Mouse (Mus musculus) kidney, embryonic 16.5 days (tissue): Measurements from ENCODE around the gene Ctxn2. TPM values are rescaled to one million over a fixed set of nuclear protein-coding genes. Genes with fewer than 3 reads are reported as not detected.
"Not testable (repeated sequence)": the region's sequence is repeated elsewhere in the genome, so short reads cannot be mapped to it uniquely, and the experiment has no call there.

Source experiments
- ATAC-seq: fragments of 200-750 bp; cut with Nextera tagmentation; 2 replicates; pipeline ENCODE4 v1.8.0; 2017; ENCODE audit warnings: moderate TSS enrichment; ENCODE audit not compliant: low FRiP score, low TSS enrichment
- H3K27ac ChIP-seq: fragments of 300-500 bp; sonication (generic); 2 replicates; pipeline ENCODE4 v1.5.1; 2014; ENCODE audit warnings: low read length
- H3K27me3 ChIP-seq: fragments of 300-500 bp; sonication (generic); 2 replicates; pipeline ENCODE4 v1.6.1; 2014; ENCODE audit warnings: low read length, control low read depth, mixed read lengths; ENCODE audit not compliant: insufficient read depth
- H3K36me3 ChIP-seq: fragments of 300-500 bp; sonication (generic); 2 replicates; pipeline ENCODE4 v1.6.1; 2014; ENCODE audit warnings: low read length, control low read depth, mixed read lengths; ENCODE audit not compliant: insufficient read depth
- H3K4me1 ChIP-seq: fragments of 300-500 bp; sonication (generic); 2 replicates; pipeline ENCODE4 v1.6.1; 2014; ENCODE audit warnings: low read length, control low read depth, mixed read lengths; ENCODE audit not compliant: insufficient read depth
- H3K4me2 ChIP-seq: fragments of 300-500 bp; sonication (generic); replicated peaks from 2 replicates; pipeline ENCODE4 v1.6.1; 2014; ENCODE audit warnings: low read depth, low read length
- H3K4me3 ChIP-seq: fragments of 300-500 bp; sonication (generic); 2 replicates; pipeline ENCODE4 v1.5.1; 2014; ENCODE audit warnings: mild to moderate bottlenecking, low read length
- H3K9ac ChIP-seq: fragments of 300-500 bp; sonication (generic); replicated peaks from 2 replicates; pipeline ENCODE4 v1.6.1; 2014; ENCODE audit warnings: low read length
- H3K9me3 ChIP-seq: fragments of 300-500 bp; sonication (generic); 2 replicates; pipeline ENCODE4 v1.6.1; 2016; ENCODE audit warnings: low read length, control low read depth
- WGBS: fragments of 180-500 bp; shearing (Covaris S2); extraction: QIAGEN DNeasy Blood & Tissue Kit; methylation state at CpG from one replicate; pipeline ENCODE4 v1.1.7; 2014; 5-methylcytosine and 5-hydroxymethylcytosine counted together
- polyA plus RNA-seq: library from polyadenylated mRNA; unstranded; fragments of >200 nt; fragmentation: Nextera tagmentation; extraction: Ambion mirVana; gene quantifications from 2 replicates; pipeline ENCODE4 v1.2.1, GENCODE M21; 2015

Gene Ctxn2
- polyA plus RNA-seq, result not detected in 2 replicates

DNA sequence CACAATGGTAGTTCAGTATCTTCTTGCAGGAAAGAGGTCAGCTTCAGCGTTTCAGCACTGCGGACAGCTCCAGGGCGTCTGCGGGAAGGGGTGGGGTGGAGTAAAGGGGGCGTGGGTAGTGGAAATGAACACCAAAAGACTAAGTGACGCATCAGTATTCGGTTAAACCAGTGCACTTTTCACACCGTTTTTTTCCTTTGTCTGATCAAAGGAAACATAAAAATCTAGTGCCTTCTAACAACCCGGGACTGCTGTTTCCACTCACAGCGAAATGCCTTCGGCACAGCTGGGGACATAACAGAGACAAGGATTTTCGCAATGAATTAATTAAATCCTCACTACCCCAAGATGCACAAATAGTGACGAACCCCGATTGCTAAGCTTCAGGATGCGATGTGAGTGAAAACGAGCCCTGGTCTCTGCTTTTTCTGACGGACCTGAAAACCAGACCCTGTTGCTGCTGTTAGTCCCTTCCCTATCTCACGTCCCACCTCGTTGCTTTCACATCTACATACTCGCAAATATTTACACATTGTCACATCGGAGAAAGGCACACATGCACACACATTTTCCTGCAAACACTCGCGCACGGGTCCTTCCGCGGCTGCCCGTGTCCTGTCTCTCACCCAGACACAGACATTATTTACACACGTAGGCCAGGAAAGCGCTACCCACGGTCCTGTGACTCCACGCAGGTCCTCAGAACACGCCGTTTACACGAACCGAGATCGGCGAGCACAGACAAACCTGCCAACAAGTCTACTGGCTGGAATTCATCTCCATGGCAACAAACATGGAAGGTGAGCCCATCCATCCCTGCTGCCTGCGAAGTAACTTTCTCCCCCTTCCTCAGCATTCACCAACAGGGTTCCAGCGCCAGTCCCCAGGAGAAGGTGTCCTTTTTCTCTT is at the start of gene Ctxn2:
Gene Ctxn2 (plus strand): TSS at position 790 of the 909 bp plus-strand sequence.
- no peaks in the 10 kb centered on the region for H3K9me3 ChIP-seq
- peak within 1 kb of the TSS; percentile 37 for H3K4me3 ChIP-seq
- WGBS, result 2% methylated on average over 39 of the region's 39 CpGs
- H3K27ac ChIP-seq, result no peak within 1 kb of the TSS
- no peaks in the 10 kb centered on the region for H3K27me3 ChIP-seq
- no peaks in the 10 kb centered on the region for H3K36me3 ChIP-seq
- H3K9ac ChIP-seq, result no peak within 1 kb of the TSS
- peak within 1 kb of the TSS; percentile 70 for H3K4me2 ChIP-seq
- H3K4me1 ChIP-seq, result peaks cover 6% of the 10 kb centered on the region; the same call in 1 of the 2 replicates
- ATAC-seq, result peak; percentile 84; the same call in 1 of the 2 replicates

DNA sequence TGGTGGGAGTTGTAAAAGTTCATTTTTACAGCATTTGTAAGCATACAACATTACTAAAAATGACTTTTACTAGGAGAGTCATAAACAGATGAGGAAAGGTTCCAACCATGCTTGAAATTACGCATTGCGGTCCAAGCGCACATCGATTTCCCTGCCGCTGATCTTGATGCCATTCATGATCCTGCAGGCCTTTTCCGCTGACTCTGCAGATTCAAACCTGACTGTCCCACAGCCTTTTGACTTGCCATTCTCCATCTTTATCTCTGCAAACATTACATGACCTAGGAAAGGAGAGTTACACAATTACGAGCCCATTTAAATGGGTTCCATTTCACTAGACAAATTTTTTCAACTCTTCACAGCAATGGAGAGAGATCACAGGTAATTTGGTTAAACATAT is 47.7 kb upstream of the Ctxn2 start:
- 97% methylated on average over 7 of the region's 7 CpGs for WGBS
- Histone ChIP-seq H3K4me1 (peaks cover 10% of the 10 kb centered on the region), H3K4me3 (no peak overlapping the region), H3K27me3 (no peaks in the 10 kb centered on the region), H3K4me2 (no peak overlapping the region), H3K36me3 (peaks cover 22% of the 10 kb centered on the region), H3K9ac (no peak overlapping the region), H3K9me3 (no peaks in the 10 kb centered on the region), H3K27ac (no peak overlapping the region)
- ATAC-seq, result no peak

DNA sequence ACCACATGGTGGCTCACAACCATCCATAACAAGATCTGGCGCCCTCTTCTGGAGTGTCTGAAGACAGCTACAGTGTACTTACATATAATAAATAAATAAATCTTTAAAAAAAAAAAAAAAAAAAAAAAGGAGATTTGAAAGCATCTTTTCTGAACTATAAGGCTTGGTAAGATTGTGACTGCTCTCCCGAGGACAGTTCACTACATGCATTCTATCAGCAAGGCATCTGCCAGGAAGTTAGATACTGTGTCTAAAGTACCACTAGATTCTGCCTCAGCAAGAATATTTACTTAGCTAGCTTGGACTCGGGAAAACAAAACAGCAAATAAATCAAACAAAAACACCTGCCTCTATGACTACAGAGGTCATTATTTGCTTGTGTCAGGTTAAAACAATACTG is 44.4 kb upstream of the Ctxn2 start:
- H3K27ac ChIP-seq, H3K9me3 ChIP-seq, H3K27me3 ChIP-seq, H3K4me2 ChIP-seq, H3K4me1 ChIP-seq, H3K9ac ChIP-seq, H3K4me3 ChIP-seq: not testable (repeated sequence)
- WGBS, result 74% methylated on average over 3 of the region's 3 CpGs
- peaks cover 37% of the 10 kb centered on the region for H3K36me3 ChIP-seq
- peak; percentile 42; the same call in 1 of the 2 replicates for ATAC-seq

GRCm38 (mm10) chr2:125104491-125104890 is 32.0 kb upstream of the Ctxn2 start:
- H3K36me3 ChIP-seq, result peaks cover 44% of the 10 kb centered on the region
- not testable (repeated sequence) for H3K4me3 ChIP-seq, ATAC-seq, H3K4me2 ChIP-seq, H3K4me1 ChIP-seq, H3K9ac ChIP-seq, H3K27me3 ChIP-seq, H3K27ac ChIP-seq
- H3K9me3 ChIP-seq, result peaks cover 11% of the 10 kb centered on the region
- WGBS, result 98% methylated on average over 13 of the region's 13 CpGs

GRCm38 (mm10) chr2:125106536-125106935 is 30.0 kb upstream of the Ctxn2 start:
- not testable (repeated sequence) for H3K4me2 ChIP-seq, ATAC-seq, H3K9ac ChIP-seq, H3K27me3 ChIP-seq, H3K27ac ChIP-seq, H3K4me3 ChIP-seq, H3K4me1 ChIP-seq
- WGBS, result 90% methylated on average over 4 of the region's 4 CpGs
- H3K9me3 ChIP-seq, result peaks cover 11% of the 10 kb centered on the region
- peaks cover 34% of the 10 kb centered on the region for H3K36me3 ChIP-seq

- Histone ChIP-seq H3K36me3 (peaks cover 9% of the 10 kb centered on the region; the same call in 1 of the 2 replicates), H3K4me3 (no peak overlapping the region), H3K9me3 (no peaks in the 10 kb centered on the region), H3K27me3 (no peaks in the 10 kb centered on the region), H3K27ac (no peak overlapping the region), H3K4me1 (peaks cover 15% of the 10 kb centered on the region), H3K9ac (no peak overlapping the region), H3K4me2 (no peak overlapping the region)
- no peak for ATAC-seq
- 82% methylated on average over 6 of the region's 6 CpGs for WGBS
Observed at GRCm38 (mm10) chr2:125119381-125120110, 16.9 kb upstream of the Ctxn2 start.

GRCm38 (mm10) chr2:125122288-125122623 is 14.2 kb upstream of the Ctxn2 start:
- H3K27ac ChIP-seq, result peak overlapping the region; percentile 88
- 6% methylated on average over 4 of the region's 4 CpGs for WGBS
- peaks cover 15% of the 10 kb centered on the region for H3K4me1 ChIP-seq
- peak overlapping the region; percentile 96 for H3K9ac ChIP-seq
- no peaks in the 10 kb centered on the region for H3K9me3 ChIP-seq
- H3K27me3 ChIP-seq, result no peaks in the 10 kb centered on the region
- H3K4me3 ChIP-seq, result peak overlapping the region; percentile 80
- ATAC-seq, result no peak
- H3K4me2 ChIP-seq, result peak overlapping the region; percentile 68
- no peaks in the 10 kb centered on the region for H3K36me3 ChIP-seq

- Histone ChIP-seq H3K27me3 (no peaks in the 10 kb centered on the region), H3K9ac (peak overlapping the region; percentile 96), H3K4me1 (peaks cover 15% of the 10 kb centered on the region), H3K27ac (peak overlapping the region; percentile 88), H3K9me3 (no peaks in the 10 kb centered on the region), H3K36me3 (no peaks in the 10 kb centered on the region), H3K4me2 (peak overlapping the region; percentile 68), H3K4me3 (peak overlapping the region; percentile 80)
- peak; percentile 83 for ATAC-seq
- WGBS, result under 1% methylated on average over 41 of the region's 59 CpGs
Observed at GRCm38 (mm10) chr2:125122624-125123476, 13.6 kb upstream of the Ctxn2 start.

- Histone ChIP-seq H3K4me3 (peak within 1 kb of the TSS; percentile 80), H3K27ac (peak within 1 kb of the TSS; percentile 88), H3K9ac (peak within 1 kb of the TSS; percentile 96), H3K4me2 (peak within 1 kb of the TSS; percentile 68), H3K36me3 (no peaks in the 10 kb centered on the region), H3K27me3 (no peaks in the 10 kb centered on the region), H3K9me3 (no peaks in the 10 kb centered on the region), H3K4me1 (peaks cover 15% of the 10 kb centered on the region)
- WGBS, result under 1% methylated on average over 37 of the region's 48 CpGs
- peak; percentile 92 for ATAC-seq
Observed at GRCm38 (mm10) chr2:125123477-125123852, 13.0 kb upstream of the Ctxn2 start, which contains the start of gene Myef2. TSS of gene Myef2 (minus strand) at chr2:125123661.
